Mouse (Mus musculus): Measurements from ENCODE around the gene Rab20. TPM values are rescaled to one million over a fixed set of nuclear protein-coding genes. Genes with fewer than 3 reads are reported as not detected.
A peak's percentile ranks its signal among the peaks of the same experiment; 100 is the strongest.
"Not testable (repeated sequence)": the region's sequence is repeated elsewhere in the genome, so short reads cannot be mapped to it uniquely, and the experiment has no call there.

The Rab20 gene
- polyA plus RNA-seq, 1 experiment from 2014 or later, result 0.36 TPM

GRCm38 (mm10) chr8:11503476-11504232, 25.1 kb upstream of the Rab20 start:
- Histone ChIP-seq H3K36me3 (peaks cover 66% of the 10 kb centered on the region), H3K4me2 (replicated peaks) (no peak overlapping the region), H3K27ac (no peak overlapping the region), H3K9me3 (no peaks in the 10 kb centered on the region), H3K9ac (replicated peaks) (no peak overlapping the region), H3K4me3 (replicated peaks) (no peak overlapping the region), H3K4me1 (replicated peaks) (peaks cover 5% of the 10 kb centered on the region), H3K27me3 (no peaks in the 10 kb centered on the region)
- WGBS, result 88% methylated on average over 13 of the region's 13 CpGs
- ATAC-seq, result no peak

- peaks cover 20% of the 10 kb centered on the region for H3K36me3 ChIP-seq
- H3K4me1 ChIP-seq (replicated peaks), result peaks cover 21% of the 10 kb centered on the region
- no peak overlapping the region for H3K9ac ChIP-seq (replicated peaks)
- H3K9me3 ChIP-seq, result no peaks in the 10 kb centered on the region
- H3K27ac ChIP-seq, result no peak overlapping the region
- WGBS, result 93% methylated on average over 4 of the region's 4 CpGs
- peaks cover 16% of the 10 kb centered on the region for H3K27me3 ChIP-seq
- H3K4me3 ChIP-seq (replicated peaks), result peak overlapping the region; percentile 85
- peak overlapping the region; percentile 75 for H3K4me2 ChIP-seq (replicated peaks)
- ATAC-seq, result no peak
Observed at GRCm38 (mm10) chr8:11498786-11499485, 20.4 kb upstream of the Rab20 start.

GRCm38 (mm10) chr8:11498281-11498680, 19.8 kb upstream of the Rab20 start:
- Histone ChIP-seq H3K4me2 (replicated peaks) (peak overlapping the region; percentile 75), H3K4me1 (replicated peaks) (peaks cover 21% of the 10 kb centered on the region), H3K36me3 (peaks cover 14% of the 10 kb centered on the region), H3K27ac (no peak overlapping the region), H3K9me3 (no peaks in the 10 kb centered on the region), H3K4me3 (replicated peaks) (peak overlapping the region; percentile 85), H3K27me3 (peaks cover 17% of the 10 kb centered on the region), H3K9ac (replicated peaks) (no peak overlapping the region)
- no peak for ATAC-seq
- 78% methylated on average over 12 of the region's 12 CpGs for WGBS

- H3K4me3 ChIP-seq (replicated peaks), result peak within 1 kb of the TSS; percentile 85
- ATAC-seq, result peak; percentile 99
- no peaks in the 10 kb centered on the region for H3K9me3 ChIP-seq
- H3K4me2 ChIP-seq (replicated peaks), result peak within 1 kb of the TSS; percentile 75
- peaks cover 17% of the 10 kb centered on the region for H3K27me3 ChIP-seq
- peaks cover 4% of the 10 kb centered on the region; the same call in 1 of the 2 replicates for H3K36me3 ChIP-seq
- WGBS, result 3% methylated on average over 72 of the region's 73 CpGs
- peaks cover 21% of the 10 kb centered on the region for H3K4me1 ChIP-seq (replicated peaks)
- H3K27ac ChIP-seq, result peak within 1 kb of the TSS; percentile 87
- H3K9ac ChIP-seq (replicated peaks), result peak within 1 kb of the TSS; percentile 80
Observed at GRCm38 (mm10) chr8:11497017-11497990, 18.8 kb upstream of the Rab20 start, which contains the start of gene Naxd. Naxd (plus strand) TSS chr8:11497506.

DNA sequence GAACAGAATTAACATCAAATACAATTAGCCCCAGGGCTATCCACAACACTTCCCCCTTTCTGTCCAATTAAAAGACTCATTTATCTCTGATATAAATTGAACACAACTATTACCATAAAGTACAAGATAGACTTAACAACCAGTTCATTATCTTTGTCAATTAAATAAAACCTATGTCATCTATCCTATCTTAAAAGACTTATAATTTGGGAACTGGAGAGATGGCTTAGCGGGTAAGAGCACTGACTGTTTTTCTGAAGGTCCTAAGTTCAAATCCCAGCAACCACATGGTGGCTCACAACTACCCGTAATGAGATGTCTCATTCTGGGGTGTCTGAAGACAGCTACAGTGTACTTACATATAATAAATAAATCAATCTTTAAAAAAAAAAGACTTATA, 13.8 kb upstream of the Rab20 start:
- not testable (repeated sequence) for H3K9ac ChIP-seq (replicated peaks); H3K4me3 ChIP-seq (replicated peaks); H3K27ac ChIP-seq; H3K9me3 ChIP-seq; ATAC-seq; H3K4me2 ChIP-seq (replicated peaks); H3K36me3 ChIP-seq; H3K4me1 ChIP-seq (replicated peaks)
- WGBS, result 86% methylated on average over 2 of the region's 2 CpGs
- H3K27me3 ChIP-seq, result peaks cover 39% of the 10 kb centered on the region

- no peak for ATAC-seq
- no peak overlapping the region for H3K4me3 ChIP-seq (replicated peaks)
- H3K4me2 ChIP-seq (replicated peaks), result no peak overlapping the region
- no peaks in the 10 kb centered on the region for H3K36me3 ChIP-seq
- H3K27me3 ChIP-seq, result peaks cover 33% of the 10 kb centered on the region
- H3K9me3 ChIP-seq, result no peaks in the 10 kb centered on the region
- H3K9ac ChIP-seq (replicated peaks), result no peak overlapping the region
- H3K27ac ChIP-seq, result no peak overlapping the region
- 81% methylated on average over 4 of the region's 4 CpGs for WGBS
- no peaks in the 10 kb centered on the region for H3K4me1 ChIP-seq (replicated peaks)
Observed at GRCm38 (mm10) chr8:11487229-11487628, 8.7 kb upstream of the Rab20 start.

- Histone ChIP-seq H3K4me1 (replicated peaks) (no peaks in the 10 kb centered on the region), H3K9me3 (no peaks in the 10 kb centered on the region), H3K4me2 (replicated peaks) (no peak overlapping the region), H3K36me3 (no peaks in the 10 kb centered on the region), H3K4me3 (replicated peaks) (no peak overlapping the region), H3K9ac (replicated peaks) (no peak overlapping the region), H3K27me3 (peaks cover 37% of the 10 kb centered on the region), H3K27ac (no peak overlapping the region)
- 23% methylated on average over 7 of the region's 7 CpGs for WGBS
- 0 out of 2 replicates have a peak, but pooled peaks have one; percentile 40 for ATAC-seq
Observed at GRCm38 (mm10) chr8:11486142-11486541, 7.6 kb upstream of the Rab20 start.

GRCm38 (mm10) chr8:11482537-11482936, 4.0 kb upstream of the Rab20 start:
- no peak overlapping the region for H3K4me2 ChIP-seq (replicated peaks)
- no peaks in the 10 kb centered on the region for H3K36me3 ChIP-seq
- H3K4me1 ChIP-seq (replicated peaks), result peaks cover 11% of the 10 kb centered on the region
- peaks cover 54% of the 10 kb centered on the region for H3K27me3 ChIP-seq
- H3K9ac ChIP-seq (replicated peaks), result no peak overlapping the region
- H3K4me3 ChIP-seq (replicated peaks), result no peak overlapping the region
- no peaks in the 10 kb centered on the region for H3K9me3 ChIP-seq
- no peak overlapping the region for H3K27ac ChIP-seq
- no peak for ATAC-seq
- WGBS, result 77% methylated on average over 3 of the region's 3 CpGs

DNA sequence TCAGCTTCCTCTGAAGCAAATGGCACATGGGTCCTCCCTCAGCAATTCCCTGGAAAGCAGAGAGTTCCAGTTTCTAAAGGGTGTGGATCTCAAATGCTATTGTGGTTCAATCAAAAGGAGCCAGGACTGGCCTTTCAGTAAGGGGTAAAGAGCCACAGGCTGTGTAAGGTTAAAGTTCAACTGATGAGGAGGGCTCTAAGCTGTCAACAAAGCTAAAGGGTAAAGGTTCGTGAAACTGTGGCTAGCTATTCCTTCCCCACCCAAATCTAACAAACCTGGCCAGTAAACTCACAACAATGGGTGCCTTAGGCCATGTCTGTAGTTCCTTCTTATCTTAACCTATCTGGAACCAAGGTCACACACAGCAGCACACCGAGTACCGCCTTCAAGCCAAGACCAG, 3.4 kb upstream of the Rab20 start:
- H3K9me3 ChIP-seq, result no peaks in the 10 kb centered on the region
- H3K4me2 ChIP-seq (replicated peaks), result no peak overlapping the region
- ATAC-seq, result no peak
- H3K27me3 ChIP-seq, result peaks cover 61% of the 10 kb centered on the region
- peaks cover 14% of the 10 kb centered on the region for H3K4me1 ChIP-seq (replicated peaks)
- H3K4me3 ChIP-seq (replicated peaks), result no peak overlapping the region
- no peaks in the 10 kb centered on the region for H3K36me3 ChIP-seq
- H3K27ac ChIP-seq, result no peak overlapping the region
- 55% methylated on average over 3 of the region's 3 CpGs for WGBS
- H3K9ac ChIP-seq (replicated peaks), result no peak overlapping the region

DNA sequence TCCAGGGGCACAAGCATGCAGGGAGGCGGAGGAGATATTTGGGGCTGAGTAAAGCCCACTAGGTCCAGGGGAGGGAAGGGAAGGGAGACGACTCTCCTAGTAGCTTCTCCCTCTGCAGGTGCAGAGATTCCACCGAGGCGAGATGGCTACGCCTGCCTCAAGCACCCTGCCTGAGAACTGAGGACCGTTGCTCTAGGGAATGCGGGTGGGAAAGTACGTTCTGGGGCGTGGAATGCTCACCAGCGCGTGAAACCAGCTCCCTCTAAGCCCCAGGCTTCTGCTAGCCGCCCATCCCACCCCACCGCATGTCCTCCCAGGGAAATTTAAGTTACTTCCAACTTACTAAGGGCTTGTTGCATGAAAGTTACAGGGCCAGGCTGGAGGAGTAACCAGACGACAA, 1.1 kb upstream of the Rab20 start:
- 7% methylated on average over 14 of the region's 14 CpGs for WGBS
- H3K4me3 ChIP-seq (replicated peaks), result no peak overlapping the region
- H3K9me3 ChIP-seq, result no peaks in the 10 kb centered on the region
- no peaks in the 10 kb centered on the region for H3K36me3 ChIP-seq
- H3K4me1 ChIP-seq (replicated peaks), result peaks cover 21% of the 10 kb centered on the region
- no peak for ATAC-seq
- no peak overlapping the region for H3K4me2 ChIP-seq (replicated peaks)
- H3K27ac ChIP-seq, result no peak overlapping the region
- H3K9ac ChIP-seq (replicated peaks), result no peak overlapping the region
- H3K27me3 ChIP-seq, result peaks cover 83% of the 10 kb centered on the region

DNA sequence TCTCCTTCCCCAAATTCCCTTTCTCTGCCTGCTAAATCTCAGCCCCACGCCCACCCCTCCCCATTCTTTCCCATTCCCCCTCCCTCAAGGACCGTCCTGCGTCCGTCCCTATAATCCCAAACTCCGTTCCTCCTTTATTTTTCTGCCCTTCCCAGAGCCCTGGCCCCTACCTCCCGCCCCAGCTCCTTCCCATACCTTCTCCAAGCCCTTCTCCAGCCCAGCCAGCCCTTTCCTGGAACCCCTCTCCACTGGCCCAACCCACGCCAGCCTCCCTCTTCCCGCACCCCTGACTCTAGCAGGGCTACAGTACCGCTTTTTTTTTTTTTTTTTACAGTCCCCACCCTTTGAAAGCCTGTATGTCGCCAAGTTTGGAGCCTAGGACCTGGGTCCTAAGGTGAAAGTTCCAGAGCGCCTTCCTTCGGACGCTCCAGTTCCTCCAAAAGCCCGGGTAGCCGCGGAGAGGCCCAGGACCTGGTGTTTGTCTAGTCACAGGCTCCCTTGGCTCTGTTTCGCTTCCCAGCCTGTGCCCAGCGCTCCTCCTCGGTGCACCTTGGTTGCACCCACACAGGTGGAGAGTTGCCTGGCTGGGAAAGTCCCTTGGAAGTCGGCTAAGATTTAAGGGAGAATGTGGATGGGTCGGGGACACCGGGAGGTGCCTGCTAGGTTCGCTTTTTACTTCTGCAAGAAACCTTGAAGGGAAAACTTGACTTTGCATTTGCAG, 457 bp upstream of the Rab20 start:
- H3K4me2 ChIP-seq (replicated peaks), result peak overlapping the region; percentile 75
- H3K4me3 ChIP-seq (replicated peaks), result peak overlapping the region; percentile 44
- no peaks in the 10 kb centered on the region for H3K9me3 ChIP-seq
- WGBS, result 2% methylated on average over 23 of the region's 23 CpGs
- peak; percentile 35; the same call in 1 of the 2 replicates for ATAC-seq
- no peak overlapping the region for H3K27ac ChIP-seq
- H3K4me1 ChIP-seq (replicated peaks), result peaks cover 21% of the 10 kb centered on the region
- H3K36me3 ChIP-seq, result no peaks in the 10 kb centered on the region
- peaks cover 89% of the 10 kb centered on the region for H3K27me3 ChIP-seq
- no peak overlapping the region for H3K9ac ChIP-seq (replicated peaks)

Data from midbrain, embryonic 13.5 days (tissue).